Mouse (Mus musculus) MEL (cell line): Measurements from ENCODE around the gene Rinl. TPM values are rescaled to one million over a fixed set of nuclear protein-coding genes. Genes with fewer than 3 reads are reported as not detected.

Source experiments
- DNase-seq: peaks from one replicate; pipeline ENCODE4 v3.0.0; 2011; ENCODE audit warnings: low read depth, low spot score
- H3K27ac ChIP-seq: 2 replicates; pipeline ENCODE4 v1.5.1; 2012; ENCODE audit warnings: low read depth, mild to moderate bottlenecking, control low read depth, low read length, moderate library complexity; ENCODE audit not compliant: control insufficient read depth
- H3K27me3 ChIP-seq, 2 experiments: fragments of 150-350 bp in 1 of 2; sonication (generic) in 1 of 2; 2 replicates each; pipeline ENCODE4 v1.6.1; 2012; ENCODE audit warnings: low read length in 2 of 2, mild to moderate bottlenecking in 2 of 2, improper control_type of control experiment in 1 of 2, moderate library complexity in 1 of 2; ENCODE audit not compliant: insufficient read depth in 2 of 2, control insufficient read depth in 1 of 2
- H3K36me3 ChIP-seq, 2 experiments: 2 replicates each; pipeline ENCODE4 v1.6.1; 2012 to 2014; ENCODE audit warnings: low read length in 2 of 2, improper control_type of control experiment in 1 of 2, inconsistent platforms in 1 of 2, mild to moderate bottlenecking in 1 of 2; ENCODE audit not compliant: insufficient read depth in 2 of 2, control insufficient read depth in 1 of 2
- H3K4me1 ChIP-seq, 2 experiments: fragments of 150-350 bp in 1 of 2; sonication (generic) in 1 of 2; 2 replicates each; pipeline ENCODE4 v1.6.1; 2012; ENCODE audit warnings: low read length in 2 of 2, improper control_type of control experiment in 1 of 2, mild to moderate bottlenecking in 1 of 2; ENCODE audit not compliant: insufficient read depth in 2 of 2, control insufficient read depth in 1 of 2
- H3K4me3 ChIP-seq, 2 experiments: fragments of 150-350 bp in 1 of 2; sonication (generic) in 1 of 2; 2 replicates each; pipeline ENCODE4 v1.5.1; 2012; ENCODE audit warnings: low read depth in 2 of 2, low read length in 2 of 2, mild to moderate bottlenecking in 2 of 2, moderate library complexity in 2 of 2, control low read depth in 1 of 2, improper control_type of control experiment in 1 of 2; ENCODE audit not compliant: control insufficient read depth in 1 of 2, insufficient read depth in 1 of 2
- H3K79me2 ChIP-seq: 2 replicates; pipeline ENCODE4 v1.6.1; 2012; ENCODE audit warnings: mild to moderate bottlenecking, low read length, moderate library complexity; ENCODE audit not compliant: control insufficient read depth, poor library complexity, insufficient read depth
- H3K9ac ChIP-seq: 2 replicates; pipeline ENCODE4 v1.6.1; 2012; ENCODE audit warnings: low read depth, mild to moderate bottlenecking, control low read depth, low read length, moderate library complexity; ENCODE audit not compliant: control insufficient read depth, poor library complexity, severe bottlenecking
- H3K9me3 ChIP-seq: fragments of 150-350 bp; sonication (generic); replicated peaks from 2 replicates; pipeline ENCODE4 v1.6.1; 2012; ENCODE audit warnings: mild to moderate bottlenecking, low read length, improper control_type of control experiment, moderate library complexity; ENCODE audit not compliant: insufficient read depth
- CHD2 ChIP-seq: IDR thresholded peaks from 2 replicates; pipeline ENCODE4 v1.6.1; 2011; ENCODE audit warnings: low read length, improper control_type of control experiment
- CTCF ChIP-seq, 3 experiments: IDR thresholded peaks in 2 of 3; conservative IDR thresholded peaks in 1 of 3; 2 replicates each; pipeline ENCODE4 v1.5.1; 2011 to 2012; ENCODE audit warnings: low read length in 3 of 3, low read depth in 2 of 3, mild to moderate bottlenecking in 2 of 3, improper control_type of control experiment in 1 of 3, inconsistent platforms in 1 of 3, mixed read lengths in 1 of 3, moderate library complexity in 1 of 3; ENCODE audit not compliant: control insufficient read depth in 1 of 3, insufficient read depth in 1 of 3, poor library complexity in 1 of 3, severe bottlenecking in 1 of 3
- ETS1 ChIP-seq: IDR thresholded peaks from 2 replicates; pipeline ENCODE4 v1.6.1; 2012; ENCODE audit warnings: low read depth, mild to moderate bottlenecking, inconsistent platforms, low read length, improper control_type of control experiment, moderate library complexity
- GABPA ChIP-seq: IDR thresholded peaks from 2 replicates; pipeline ENCODE4 v1.6.1; 2012; ENCODE audit warnings: low read depth, mild to moderate bottlenecking, inconsistent platforms, low read length, improper control_type of control experiment, moderate library complexity
- GATA1 ChIP-seq: IDR thresholded peaks from 2 replicates; pipeline ENCODE4 v1.6.1; 2011; ENCODE audit warnings: low read depth, low read length, improper control_type of control experiment
- JUND ChIP-seq: IDR thresholded peaks from 2 replicates; pipeline ENCODE4 v1.6.1; 2011; ENCODE audit warnings: low read depth, mild to moderate bottlenecking, improper control_type of control experiment, low read length
- KAT2A ChIP-seq: conservative IDR thresholded peaks from 2 replicates; pipeline ENCODE4 v1.6.1; 2012; ENCODE audit warnings: low read depth, low read length, improper control_type of control experiment, inconsistent platforms
- MAFK ChIP-seq: IDR thresholded peaks from 2 replicates; pipeline ENCODE4 v1.6.1; 2011; ENCODE audit warnings: low read depth, mild to moderate bottlenecking, low read length, improper control_type of control experiment, borderline replicate concordance
- MAX ChIP-seq: IDR thresholded peaks from 2 replicates; pipeline ENCODE4 v1.6.1; 2011; ENCODE audit warnings: low read length, improper control_type of control experiment
- MEF2A ChIP-seq: IDR thresholded peaks from 2 replicates; pipeline ENCODE4 v1.6.1; 2014; ENCODE audit warnings: low read depth, mild to moderate bottlenecking, inconsistent platforms, low read length, improper control_type of control experiment; ENCODE audit not compliant: poor library complexity, insufficient replicate concordance, severe bottlenecking; ENCODE audit errors: extremely low read depth
- MXI1 ChIP-seq: IDR thresholded peaks from 2 replicates; pipeline ENCODE4 v1.6.1; 2011; ENCODE audit warnings: mild to moderate bottlenecking, low read depth, low read length, improper control_type of control experiment
- MYB ChIP-seq: IDR thresholded peaks from 2 replicates; pipeline ENCODE4 v1.6.1; 2011; ENCODE audit warnings: mild to moderate bottlenecking, low read depth, low read length, improper control_type of control experiment
- NELFE ChIP-seq: IDR thresholded peaks from 2 replicates; pipeline ENCODE4 v1.6.1; 2011; ENCODE audit warnings: low read depth, low read length, improper control_type of control experiment
- NRF1 ChIP-seq: IDR thresholded peaks from 2 replicates; pipeline ENCODE4 v1.6.1; 2014; ENCODE audit warnings: low read depth, mild to moderate bottlenecking, inconsistent platforms, low read length, improper control_type of control experiment, moderate library complexity; ENCODE audit not compliant: poor library complexity, insufficient read depth, severe bottlenecking
- POLR2A ChIP-seq, 2 experiments: IDR thresholded peaks; 2 replicates each; pipeline ENCODE4 v1.6.1; 2011 to 2012; ENCODE audit warnings: low read length in 2 of 2, mild to moderate bottlenecking in 2 of 2, control low read depth in 1 of 2, improper control_type of control experiment in 1 of 2, low read depth in 1 of 2, moderate library complexity in 1 of 2; ENCODE audit not compliant: control insufficient read depth in 1 of 2, insufficient read depth in 1 of 2, poor library complexity in 1 of 2
- POLR2AphosphoS2 ChIP-seq: IDR thresholded peaks from 2 replicates; pipeline ENCODE4 v1.6.1; 2011; ENCODE audit warnings: low read length, improper control_type of control experiment
- SIN3A ChIP-seq: IDR thresholded peaks from 2 replicates; pipeline ENCODE4 v1.6.1; 2012; ENCODE audit warnings: low read length, improper control_type of control experiment, inconsistent platforms
- USF1 ChIP-seq: IDR thresholded peaks from 2 replicates; pipeline ENCODE4 v1.6.1; 2014; ENCODE audit warnings: low read depth, mild to moderate bottlenecking, inconsistent platforms, low read length, improper control_type of control experiment, moderate library complexity
- USF2 ChIP-seq, 2 experiments: IDR thresholded peaks; 2 replicates each; pipeline ENCODE4 v1.6.1; 2011 to 2012; ENCODE audit warnings: improper control_type of control experiment in 2 of 2, low read length in 2 of 2, borderline replicate concordance in 1 of 2, inconsistent platforms in 1 of 2, low read depth in 1 of 2, mild to moderate bottlenecking in 1 of 2; ENCODE audit not compliant: insufficient read depth in 1 of 2
- polyA plus RNA-seq, 2 experiments: library from polyadenylated mRNA; stranded (reverse) in 1 of 2; unstranded in 1 of 2; fragments of >175 nt in 1 of 2; fragments of >200 nt in 1 of 2; gene quantifications; 2 replicates each; pipeline versions ENCODE4 v1.2.1 to v1.2.4; 2012; ENCODE audit warnings: low replicate concordance in 2 of 2, low read depth in 1 of 2; ENCODE audit not compliant: insufficient read length in 2 of 2, insufficient read depth in 1 of 2, missing spikeins in 1 of 2
- total RNA-seq: library from RNA; depleted of rRNA; stranded (reverse); fragments of 300-350 nt; gene quantifications from 2 replicates; pipeline ENCODE4 v1.2.3, GENCODE M21; 2012

The Rinl gene
- total and polyA plus RNA-seq, 3 experiments = 39.9 to 63.9 TPM; not detected in 1

GRCm38 (mm10) chr7:28825686-28826401, 37.1 kb downstream of the Rinl start (continued):
- TF ChIP-seq USF1 (no peak), MXI1 (peak; percentile 31; the same call in 1 of the 2 replicates), CHD2 (no peak), ETS1 (no peak), GATA1 (no peak), SIN3A (0 out of 2 replicates have a peak, but pooled peaks have one; percentile 12), MYB (no peak), MAX (peak; percentile 70), NELFE (0 out of 2 replicates have a peak, but pooled peaks have one; percentile 11), NRF1 (no peak), MEF2A (no peak), POLR2A (IDR thresholded peaks at IDR 0.05; ENCODE audit: control insufficient read depth in 1 of 2, insufficient read depth in 1 of 2, low read depth in 1 of 2, low read length in 2 of 2, poor library complexity in 1 of 2) (0 out of 4 replicates have a peak, but pooled peaks of 1 of the 2 experiments have one; percentile 28), JUND (no peak), USF2 (IDR thresholded peaks at IDR 0.05; ENCODE audit: borderline replicate concordance in 1 of 2, insufficient read depth in 1 of 2, low read depth in 1 of 2, low read length in 2 of 2) (no peak), KAT2A (no peak), POLR2AphosphoS2 (no peak)

GRCm38 (mm10) chr7:28826402-28826772, 37.6 kb downstream of the Rinl start:
- peaks cover 11 to 43% of the 10 kb centered on the region in 2 experiments; a peak in 3 of 4 replicates for H3K36me3 ChIP-seq
- TF ChIP-seq GABPA = no peak
- TF ChIP-seq MXI1 = 0 out of 2 replicates have a peak, but pooled peaks have one; percentile 2
- no peak for TF ChIP-seq SIN3A
- no peak for TF ChIP-seq CTCF (IDR thresholded peaks at IDR 0.05 in 2 of 3, conservative IDR thresholded peaks at IDR 0.05 in 1 of 3; ENCODE audit: control insufficient read depth in 1 of 3, insufficient read depth in 1 of 3, low read depth in 2 of 3, low read length in 3 of 3, poor library complexity in 1 of 3, severe bottlenecking in 1 of 3)
- no peak for TF ChIP-seq MAFK
- no peak for TF ChIP-seq KAT2A
- no peaks in the 10 kb centered on the region for H3K9me3 ChIP-seq
- no peak for DNase-seq
- H3K9ac ChIP-seq = peak overlapping the region; percentile 97
- H3K79me2 ChIP-seq = peaks cover 4% of the 10 kb centered on the region
- H3K27ac ChIP-seq = no peak overlapping the region
- no peaks in the 10 kb centered on the region for H3K27me3 ChIP-seq
- no peak overlapping the region for H3K4me3 ChIP-seq
- H3K4me1 ChIP-seq = peaks cover 6 to 37% of the 10 kb centered on the region in 2 experiments
